Mouse (Mus musculus) olfactory bulb, adult 2 months (tissue): ENCODE data around the gene Cst9.

ENCODE experiments used
- CTCF ChIP-seq: fragments of 200-500 bp; IDR thresholded peaks from 2 replicates; pipeline ENCODE4 v1.5.1; 2012; ENCODE audit warnings: low read depth, mild to moderate bottlenecking, low read length, moderate library complexity; ENCODE audit not compliant: insufficient read depth
- POLR2A ChIP-seq: fragments of 200-500 bp; IDR thresholded peaks from 2 replicates; pipeline ENCODE4 v1.6.1; 2012; ENCODE audit warnings: mild to moderate bottlenecking, low read depth, low read length, moderate library complexity; ENCODE audit not compliant: insufficient read depth

- TF ChIP-seq CTCF: no peak
- TF ChIP-seq POLR2A: no peak
Observed at GRCm38 (mm10) chr2:148884738-148885137, 49.8 kb downstream of the Cst9 start.
